Mouse (Mus musculus) heart, postnatal 36 days (tissue): ENCODE measurements around the gene Acot12. TPM values are rescaled to one million over a fixed set of nuclear protein-coding genes. Genes with fewer than 3 reads are reported as not detected.

Source experiments
- DNase-seq, 2 experiments: peaks; one replicate each; pipeline ENCODE4 v3.0.0; 2021 to 2022
- intact Hi-C: fragments of 180-260 bp; cut with DNase I; formaldehyde crosslinking; loops from one replicate; pipeline ENCODE4 v1.15.1; 2025
- total RNA-seq, 2 experiments: library from RNA; stranded (reverse); gene quantifications; 2 replicates each; pipeline ENCODE4 v1.2.3; 2021

Acot12 gene
- total RNA-seq = not detected

GRCm38 (mm10) chr13:91741280-91742047 is at the start of gene Acot12:
TSS of gene Acot12 (plus strand) at chr13:91741512.
- intact Hi-C loops = no loop called here
- DNase-seq = peak; percentile 9 to 37

GRCm38 (mm10) chr13:91693615-91694014 is 47.7 kb upstream of the Acot12 start:
- intact Hi-C loops = loop anchor here (5.0 kb wide), 1 partner anchor 726 kb away; no protein-coding TSS in a partner anchor

GRCm38 (mm10) chr13:91695406-91695805 is 45.9 kb upstream of the Acot12 start:
- no peak for DNase-seq
- intact Hi-C loops = no loop called here

More at GRCm38 (mm10) chr13:91693615-91694014, 47.7 kb upstream of the Acot12 start:
- DNase-seq = no peak

GRCm38 (mm10) chr13:91696109-91696645 is 45.1 kb upstream of the Acot12 start:
- DNase-seq = peak in 1 of 2 experiments; percentile 9
- intact Hi-C loops = no loop called here

- intact Hi-C loops = no loop called here
- peak; percentile 11 to 24 for DNase-seq
Observed at GRCm38 (mm10) chr13:91697011-91697410, 44.3 kb upstream of the Acot12 start.

- intact Hi-C loops = no loop called here
- no peak for DNase-seq
Observed at GRCm38 (mm10) chr13:91702337-91702736, 39.0 kb upstream of the Acot12 start.

- intact Hi-C loops = no loop called here
- no peak for DNase-seq
Observed at GRCm38 (mm10) chr13:91719487-91719886, 21.8 kb upstream of the Acot12 start.

- intact Hi-C loops = no loop called here
- no peak for DNase-seq
Observed at GRCm38 (mm10) chr13:91723108-91723735, 18.1 kb upstream of the Acot12 start.

GRCm38 (mm10) chr13:91723736-91724119 is 17.6 kb upstream of the Acot12 start:
- intact Hi-C loops = no loop called here
- no peak for DNase-seq

GRCm38 (mm10) chr13:91724211-91724610 is 17.1 kb upstream of the Acot12 start:
- intact Hi-C loops = no loop called here

GRCm38 (mm10) chr13:91725130-91725529 is 16.2 kb upstream of the Acot12 start:
- intact Hi-C loops = no loop called here
- no peak for DNase-seq

More at GRCm38 (mm10) chr13:91724211-91724610, 17.1 kb upstream of the Acot12 start:
- no peak for DNase-seq

GRCm38 (mm10) chr13:91727899-91728298 is 13.4 kb upstream of the Acot12 start:
- intact Hi-C loops = no loop called here
- no peak for DNase-seq

GRCm38 (mm10) chr13:91737191-91737590 is 4.1 kb upstream of the Acot12 start:
- intact Hi-C loops = no loop called here
- no peak for DNase-seq

GRCm38 (mm10) chr13:91740851-91741250 is 461 bp upstream of the Acot12 start:
- no peak for DNase-seq
- intact Hi-C loops = no loop called here

- intact Hi-C loops = no loop called here
Observed at GRCm38 (mm10) chr13:91743180-91743579, 1.9 kb downstream of the Acot12 start.

GRCm38 (mm10) chr13:91746470-91746869 is 5.2 kb downstream of the Acot12 start:
- no peak for DNase-seq
- intact Hi-C loops = no loop called here

More at GRCm38 (mm10) chr13:91743180-91743579, 1.9 kb downstream of the Acot12 start:
- DNase-seq = no peak

GRCm38 (mm10) chr13:91748401-91748800 is 7.1 kb downstream of the Acot12 start:
- intact Hi-C loops = no loop called here
- DNase-seq = no peak

GRCm38 (mm10) chr13:91749981-91750380 is 8.7 kb downstream of the Acot12 start:
- intact Hi-C loops = no loop called here
- DNase-seq = no peak

GRCm38 (mm10) chr13:91753724-91754123 is 12.4 kb downstream of the Acot12 start:
- no peak for DNase-seq
- intact Hi-C loops = no loop called here

GRCm38 (mm10) chr13:91754762-91755161 is 13.4 kb downstream of the Acot12 start:
- intact Hi-C loops = no loop called here

GRCm38 (mm10) chr13:91756230-91756629 is 14.9 kb downstream of the Acot12 start:
- no peak for DNase-seq
- intact Hi-C loops = no loop called here

More at GRCm38 (mm10) chr13:91754762-91755161, 13.4 kb downstream of the Acot12 start:
- no peak for DNase-seq
